Mouse (Mus musculus) myocyte (in vitro differentiated cells): ENCODE measurements around the gene Bdkrb2. TPM values are rescaled to one million over a fixed set of nuclear protein-coding genes. Genes with fewer than 3 reads are reported as not detected.

Experiments
- H3K27me3 ChIP-seq: one replicate; pipeline ENCODE4 v1.6.1; 2011; ENCODE audit not compliant: control insufficient read depth, insufficient read depth, insufficient read length
- H3K36me3 ChIP-seq: one replicate; pipeline ENCODE4 v1.6.1; 2011; ENCODE audit not compliant: control insufficient read depth, insufficient read depth
- H3K4me2 ChIP-seq: one replicate; pipeline ENCODE4 v1.6.1; 2011; ENCODE audit warnings: low read depth, control low read depth
- H3K4me3 ChIP-seq: one replicate; pipeline ENCODE4 v1.5.1; 2011; ENCODE audit warnings: mild to moderate bottlenecking, control low read depth, moderate library complexity
- H3K79me2 ChIP-seq: one replicate; pipeline ENCODE4 v1.6.1; 2011; ENCODE audit not compliant: control insufficient read depth, insufficient read depth
- H3ac ChIP-seq: one replicate; pipeline ENCODE4 v1.6.1; 2011; ENCODE audit not compliant: control insufficient read depth, insufficient read length
- CEBPB ChIP-seq: IDR thresholded peaks from 2 replicates; pipeline ENCODE4 v1.6.1; 2011; ENCODE audit warnings: mild to moderate bottlenecking, moderate library complexity; ENCODE audit not compliant: poor library complexity, insufficient read depth, severe bottlenecking
- E2F4 ChIP-seq: IDR thresholded peaks from one replicate; pipeline ENCODE4 v1.6.1; 2011; ENCODE audit warnings: mild to moderate bottlenecking, control low read depth, moderate library complexity; ENCODE audit not compliant: insufficient read depth
- MAX ChIP-seq: IDR thresholded peaks from one replicate; pipeline ENCODE4 v1.6.1; 2011; ENCODE audit warnings: low read depth, mild to moderate bottlenecking, control low read depth
- MYOD1 ChIP-seq, 3 experiments: IDR thresholded peaks; one replicate each; pipeline ENCODE4 v1.6.1; 2011; ENCODE audit warnings: control low read depth in 2 of 3, low read depth in 2 of 3, mild to moderate bottlenecking in 2 of 3, moderate library complexity in 1 of 3; ENCODE audit not compliant: insufficient read length in 2 of 3, control insufficient read depth in 1 of 3
- MYOG ChIP-seq, 3 experiments: IDR thresholded peaks; one replicate each; pipeline ENCODE4 v1.6.1; 2011; ENCODE audit warnings: control low read depth in 2 of 3, low read depth in 2 of 3, mild to moderate bottlenecking in 2 of 3; ENCODE audit not compliant: insufficient read length in 2 of 3, control insufficient read depth in 1 of 3, insufficient read depth in 1 of 3
- POLR2A ChIP-seq: IDR thresholded peaks from one replicate; pipeline ENCODE4 v1.6.1; 2011; ENCODE audit warnings: low read depth, mild to moderate bottlenecking, control low read depth, moderate library complexity; ENCODE audit not compliant: insufficient read length
- POLR2AphosphoS2 ChIP-seq: IDR thresholded peaks from one replicate; pipeline ENCODE4 v1.6.1; 2011; ENCODE audit warnings: low read depth, control low read depth; ENCODE audit not compliant: insufficient read length
- REST ChIP-seq: IDR thresholded peaks from one replicate; pipeline ENCODE4 v1.6.1; 2011; ENCODE audit warnings: mild to moderate bottlenecking, control low read depth, moderate library complexity; ENCODE audit not compliant: insufficient read depth, insufficient read length
- SRF ChIP-seq: IDR thresholded peaks from one replicate; pipeline ENCODE4 v1.6.1; 2011; ENCODE audit warnings: low read depth; ENCODE audit not compliant: control insufficient read depth, insufficient read length
- TCF12 ChIP-seq: IDR thresholded peaks from one replicate; pipeline ENCODE4 v1.6.1; 2011; ENCODE audit warnings: mild to moderate bottlenecking, control low read depth; ENCODE audit not compliant: poor library complexity, insufficient read depth, severe bottlenecking
- TCF3 ChIP-seq: IDR thresholded peaks from one replicate; pipeline ENCODE4 v1.6.1; 2011; ENCODE audit warnings: low read depth, control low read depth; ENCODE audit not compliant: insufficient read length
- USF1 ChIP-seq: IDR thresholded peaks from one replicate; pipeline ENCODE4 v1.6.1; 2011; ENCODE audit warnings: low read depth, mild to moderate bottlenecking, control low read depth, moderate library complexity
- polyA plus RNA-seq: library from polyadenylated mRNA; unstranded; fragments of >200 nt; fragmentation: generic; extraction: Trizol; gene quantifications from one replicate; pipeline ENCODE4 v1.2.1, GENCODE M21; 2012; ENCODE audit warnings: missing spikeins

Bdkrb2 gene
- polyA plus RNA-seq, 1 experiment: 2.2 TPM

DNA sequence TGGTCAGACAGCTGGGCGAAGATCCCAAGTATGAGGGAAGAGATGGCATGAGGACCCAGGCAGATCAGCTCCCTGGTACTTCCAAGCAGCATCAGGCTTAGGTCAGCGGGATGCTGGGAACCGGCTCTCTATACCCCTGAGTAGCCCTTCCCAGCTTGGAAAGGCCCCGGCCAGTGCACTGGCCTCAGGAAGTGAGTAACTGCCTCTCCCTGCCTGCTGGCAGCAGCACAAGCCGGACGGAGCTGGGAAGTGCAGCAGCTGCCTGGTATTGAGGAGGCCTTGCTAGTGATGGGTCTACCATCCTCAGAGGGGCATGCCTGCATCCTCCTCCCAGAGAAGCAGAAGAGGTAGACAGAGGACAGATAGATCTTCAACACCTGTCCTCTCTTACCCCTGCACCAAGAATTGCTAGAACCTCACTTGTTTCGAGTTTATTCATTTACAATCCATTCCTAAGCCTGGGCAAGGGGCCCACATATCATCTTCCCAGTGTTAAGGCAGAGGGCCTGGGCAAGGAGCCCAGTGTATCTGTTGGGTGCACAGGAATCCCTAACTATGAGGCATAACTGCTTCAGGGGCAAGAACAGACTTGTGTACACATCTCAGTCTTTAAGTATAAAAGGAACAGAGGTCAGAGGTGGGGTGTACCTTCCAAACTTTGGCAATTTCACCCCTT lies 5.6 kb upstream of the Bdkrb2 start:
- no peaks in the 10 kb centered on the region for H3K79me2 ChIP-seq
- H3ac ChIP-seq: no peak overlapping the region
- no peak for TF ChIP-seq E2F4
- peak in 1 of 3 experiments; percentile 46 for TF ChIP-seq MYOD1 (IDR thresholded peaks at IDR 0.05; ENCODE audit: control insufficient read depth in 1 of 3, insufficient read length in 2 of 3, low read depth in 2 of 3)
- no peak for TF ChIP-seq USF1

DNA sequence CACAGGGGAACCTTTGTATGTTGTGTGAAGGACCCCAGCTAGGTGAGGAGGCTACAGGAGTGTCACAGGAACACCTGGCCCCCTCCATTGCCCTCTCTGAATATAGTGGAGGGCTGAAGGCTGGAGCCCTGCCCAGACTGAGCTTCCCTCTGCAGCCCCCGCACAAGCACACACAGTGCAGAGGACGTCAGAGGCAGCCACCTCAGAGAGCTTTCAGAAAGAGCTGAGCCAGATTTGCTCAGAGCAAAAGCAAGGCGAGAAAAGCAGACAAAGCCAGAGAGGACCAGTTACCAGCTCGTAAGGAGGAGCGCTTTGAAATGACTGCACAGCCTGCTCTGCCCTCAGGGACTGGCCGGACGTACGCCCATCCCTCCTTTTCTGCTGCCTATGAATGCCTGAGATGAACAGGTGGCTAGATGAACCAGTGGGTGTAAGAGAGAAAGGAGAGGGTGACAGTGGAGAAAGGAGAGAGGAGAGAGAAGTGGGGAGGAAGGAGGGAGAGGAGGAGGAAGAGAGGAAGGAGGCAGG lies 2.0 kb upstream of the Bdkrb2 start:
- Histone ChIP-seq H3K27me3 (no peaks in the 10 kb centered on the region), H3K4me3 (no peak overlapping the region), H3K4me2 (no peak overlapping the region), H3K36me3 (no peaks in the 10 kb centered on the region), H3K79me2 (no peaks in the 10 kb centered on the region), H3ac (no peak overlapping the region)
- TF ChIP-seq CEBPB: no peak
- TF ChIP-seq POLR2A: no peak
- no peak for TF ChIP-seq MYOG (IDR thresholded peaks at IDR 0.05; ENCODE audit: control insufficient read depth in 1 of 3, insufficient read depth in 1 of 3, insufficient read length in 2 of 3, low read depth in 2 of 3)
- no peak for TF ChIP-seq SRF
- no peak for TF ChIP-seq POLR2AphosphoS2
- TF ChIP-seq TCF3: no peak

More for the DNA sequence above, 5.6 kb upstream of the Bdkrb2 start:
- no peaks in the 10 kb centered on the region for H3K27me3 ChIP-seq
- H3K36me3 ChIP-seq: no peaks in the 10 kb centered on the region
- no peak overlapping the region for H3K4me3 ChIP-seq
- H3K4me2 ChIP-seq: no peak overlapping the region

DNA sequence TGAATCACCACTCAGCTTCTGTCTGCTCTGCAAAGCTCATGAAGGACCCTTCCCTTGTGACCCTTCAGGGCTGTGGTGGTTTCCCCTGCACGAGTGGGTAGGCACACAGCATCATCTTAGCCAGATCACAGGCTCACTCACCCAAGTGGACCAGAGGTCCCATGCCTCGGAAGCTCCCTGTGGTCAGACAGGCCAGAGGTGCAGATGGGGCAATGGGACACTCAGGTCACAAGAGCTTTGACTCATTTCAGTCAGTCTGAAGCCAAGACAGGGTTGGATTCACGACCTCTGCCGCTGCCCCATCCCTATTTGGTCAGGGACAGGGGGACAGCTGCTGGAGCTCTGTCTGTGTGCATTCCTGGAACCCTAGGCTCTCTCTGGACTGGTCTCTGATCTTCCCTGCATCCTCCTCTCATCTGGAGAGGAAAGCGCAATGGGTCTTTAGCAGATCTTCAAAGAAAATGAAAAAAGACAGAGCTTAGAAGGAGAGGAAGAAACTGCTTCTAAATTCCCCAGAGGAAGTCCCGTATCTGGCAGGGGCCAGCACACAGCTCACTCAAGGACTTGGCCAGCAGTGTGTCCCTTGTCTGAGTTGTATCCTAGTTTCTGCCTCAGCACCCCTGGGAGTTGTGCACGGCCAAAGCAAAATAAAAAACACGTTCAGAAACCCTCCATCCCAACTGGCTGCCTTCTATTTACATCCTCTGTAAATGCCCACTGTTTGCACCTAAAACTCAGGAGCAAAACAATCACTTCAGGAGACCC lies 788 bp upstream of the Bdkrb2 start:
- no peak overlapping the region for H3ac ChIP-seq
- H3K4me3 ChIP-seq: peak overlapping the region; percentile 15
- TF ChIP-seq TCF12 (no peak), TCF3 (no peak), MYOD1 (IDR thresholded peaks at IDR 0.05; ENCODE audit: control insufficient read depth in 1 of 3, insufficient read length in 2 of 3, low read depth in 2 of 3) (peak in 1 of 3 experiments; percentile 35), USF1 (no peak), POLR2A (no peak), POLR2AphosphoS2 (no peak), MYOG (IDR thresholded peaks at IDR 0.05; ENCODE audit: control insufficient read depth in 1 of 3, insufficient read depth in 1 of 3, insufficient read length in 2 of 3, low read depth in 2 of 3) (peak in 1 of 3 experiments; percentile 29), E2F4 (no peak)
- no peaks in the 10 kb centered on the region for H3K36me3 ChIP-seq
- H3K79me2 ChIP-seq: no peaks in the 10 kb centered on the region
- H3K4me2 ChIP-seq: peak overlapping the region; percentile 72
- H3K27me3 ChIP-seq: no peaks in the 10 kb centered on the region

DNA sequence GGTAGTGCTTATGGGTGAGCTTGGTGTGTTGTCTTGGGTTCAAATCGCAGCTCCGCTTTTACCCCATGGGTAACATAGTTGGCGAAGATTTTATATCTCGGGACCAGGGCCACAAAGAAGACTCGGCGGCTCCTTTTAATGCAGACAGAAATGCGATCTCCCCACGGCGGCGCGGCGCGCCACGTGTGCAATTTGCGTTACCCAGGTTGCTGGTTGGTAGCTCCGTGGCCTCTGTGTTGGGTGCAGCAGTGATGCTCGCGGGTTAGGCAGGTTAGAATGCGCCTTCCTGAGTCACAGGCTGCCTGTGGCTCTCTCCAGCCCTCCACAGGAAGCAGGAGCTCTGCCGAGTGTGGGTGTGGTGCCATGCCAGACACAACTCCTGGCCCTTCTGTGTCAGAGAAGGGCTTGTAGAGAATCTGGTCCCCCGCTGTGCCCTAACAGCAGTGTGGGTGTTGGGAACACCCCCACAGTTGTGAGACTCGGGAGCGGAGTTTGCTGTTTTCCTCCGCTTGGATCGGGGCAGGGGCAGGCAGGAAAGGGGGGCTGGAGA lies 775 bp downstream of the Bdkrb2 start:
- Histone ChIP-seq H3K79me2 (no peaks in the 10 kb centered on the region), H3K4me2 (peak overlapping the region; percentile 72), H3K36me3 (no peaks in the 10 kb centered on the region), H3K27me3 (no peaks in the 10 kb centered on the region), H3ac (no peak overlapping the region), H3K4me3 (peak overlapping the region; percentile 15)
- no peak for TF ChIP-seq E2F4
- no peak for TF ChIP-seq TCF3
- no peak for TF ChIP-seq REST
- TF ChIP-seq MYOD1 (IDR thresholded peaks at IDR 0.05; ENCODE audit: control insufficient read depth in 1 of 3, insufficient read length in 2 of 3, low read depth in 2 of 3): no peak
- no peak for TF ChIP-seq SRF
- no peak for TF ChIP-seq TCF12
- TF ChIP-seq CEBPB: no peak
- TF ChIP-seq MAX: no peak
- TF ChIP-seq POLR2A: no peak
- TF ChIP-seq POLR2AphosphoS2: no peak

DNA sequence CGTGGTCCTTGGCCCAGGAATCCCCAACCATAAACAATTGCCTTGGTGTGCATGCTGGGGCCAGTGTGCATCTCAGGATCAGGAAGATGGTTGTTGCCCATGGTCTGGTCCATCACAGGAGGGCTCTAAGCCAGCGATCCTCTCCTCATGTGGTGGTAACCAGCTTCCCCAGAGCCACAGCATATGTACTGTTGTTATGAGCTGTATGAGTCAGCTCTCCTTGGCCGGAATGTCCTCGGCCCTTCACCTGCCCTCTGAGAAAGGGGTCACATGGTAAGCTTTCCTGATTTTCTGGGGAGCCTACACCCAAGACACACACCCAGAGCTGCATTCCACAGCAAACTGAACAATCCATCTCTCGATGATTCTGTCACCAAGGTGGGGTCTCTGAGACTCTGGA lies 2.2 kb downstream of the Bdkrb2 start:
- no peak overlapping the region for H3ac ChIP-seq
- no peaks in the 10 kb centered on the region for H3K36me3 ChIP-seq
- H3K4me3 ChIP-seq: no peak overlapping the region
- H3K4me2 ChIP-seq: no peak overlapping the region
- no peaks in the 10 kb centered on the region for H3K79me2 ChIP-seq
- H3K27me3 ChIP-seq: no peaks in the 10 kb centered on the region
- TF ChIP-seq SRF (no peak), E2F4 (no peak), USF1 (no peak), MYOG (IDR thresholded peaks at IDR 0.05; ENCODE audit: control insufficient read depth in 1 of 3, insufficient read depth in 1 of 3, insufficient read length in 2 of 3, low read depth in 2 of 3) (no peak), MYOD1 (IDR thresholded peaks at IDR 0.05; ENCODE audit: control insufficient read depth in 1 of 3, insufficient read length in 2 of 3, low read depth in 2 of 3) (no peak), TCF3 (no peak), TCF12 (no peak), POLR2AphosphoS2 (no peak), MAX (no peak), CEBPB (no peak), POLR2A (no peak), REST (no peak)
